Mouse (Mus musculus) small intestine, adult 2 months (tissue): ENCODE measurements around the gene Por.

ENCODE experiments used
- CTCF ChIP-seq: fragments of 200-500 bp; IDR thresholded peaks from 2 replicates; pipeline ENCODE4 v1.5.1; 2012; ENCODE audit warnings: low read depth, mild to moderate bottlenecking, control low read depth, inconsistent platforms, low read length, moderate library complexity, mixed read lengths; ENCODE audit not compliant: insufficient replicate concordance, insufficient read length; ENCODE audit errors: extremely low read depth
- POLR2A ChIP-seq: fragments of 200-500 bp; IDR thresholded peaks from 2 replicates; pipeline ENCODE4 v1.6.1; 2012; ENCODE audit warnings: low read depth, mild to moderate bottlenecking, control low read depth, inconsistent platforms, low read length, moderate library complexity

DNA sequence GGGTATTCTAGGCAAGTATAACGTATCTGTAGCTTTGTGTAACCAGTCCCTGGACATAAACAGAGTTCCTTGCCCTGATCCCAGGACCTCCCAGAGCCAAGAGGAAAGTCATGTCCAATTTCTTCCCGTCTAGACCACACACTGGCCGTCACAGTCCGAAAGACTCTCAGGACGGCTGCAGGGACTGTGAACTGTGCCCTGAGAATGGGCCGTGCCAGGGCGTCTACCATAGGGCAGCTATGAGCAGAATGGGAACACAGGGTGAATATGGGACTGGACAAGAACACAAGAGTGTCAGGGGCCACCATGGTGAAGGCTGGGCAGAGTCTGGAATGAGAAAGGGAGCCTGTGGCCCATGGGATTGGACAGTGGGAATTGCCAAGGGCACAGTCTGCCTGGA is 9.3 kb upstream of the Por start:
- TF ChIP-seq CTCF (no peak), POLR2A (no peak)
